Mouse (Mus musculus) testis, postnatal 14 days (tissue): ENCODE results near the gene Arhgap24.
"Not testable (repeated sequence)": the region's sequence is repeated elsewhere in the genome, so short reads cannot be mapped to it uniquely, and the experiment has no call there.

Source experiments
- DNase-seq: peaks from one replicate; pipeline ENCODE4 v3.0.0; 2021; ENCODE audit warnings: low spot score

The Arhgap24 gene

GRCm38 (mm10) chr5:102807518-102807917 is 326.3 kb downstream of the Arhgap24 start:
- no peak for DNase-seq

DNA sequence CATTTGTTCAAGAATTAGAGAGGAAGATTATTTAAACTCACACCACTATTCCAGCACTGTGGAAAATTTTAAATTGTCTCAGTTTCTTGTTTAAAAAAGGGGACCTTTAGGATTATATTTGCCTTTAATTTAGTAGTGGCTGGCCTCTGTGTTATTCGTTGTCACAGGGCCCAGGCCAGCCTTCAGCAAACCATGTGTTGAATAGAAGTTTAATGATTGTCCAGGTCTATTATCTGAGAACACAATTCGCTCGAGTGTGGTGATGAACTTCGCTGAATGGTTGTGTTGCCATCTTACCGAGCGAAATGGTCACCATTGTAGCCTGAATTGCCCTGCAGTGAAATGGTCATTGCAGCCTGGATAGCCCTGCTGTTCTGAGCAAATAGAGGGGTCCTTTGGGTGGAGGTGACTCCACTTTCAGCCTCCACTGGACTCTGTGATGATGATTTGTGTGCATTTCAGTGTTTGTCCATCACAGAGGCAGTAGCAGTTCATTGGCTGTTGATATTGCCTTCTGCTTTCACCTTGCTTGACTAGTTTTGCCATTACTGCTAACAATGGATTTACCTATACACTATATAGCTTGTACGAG is 329.3 kb downstream of the Arhgap24 start:
- DNase-seq: no peak

DNA sequence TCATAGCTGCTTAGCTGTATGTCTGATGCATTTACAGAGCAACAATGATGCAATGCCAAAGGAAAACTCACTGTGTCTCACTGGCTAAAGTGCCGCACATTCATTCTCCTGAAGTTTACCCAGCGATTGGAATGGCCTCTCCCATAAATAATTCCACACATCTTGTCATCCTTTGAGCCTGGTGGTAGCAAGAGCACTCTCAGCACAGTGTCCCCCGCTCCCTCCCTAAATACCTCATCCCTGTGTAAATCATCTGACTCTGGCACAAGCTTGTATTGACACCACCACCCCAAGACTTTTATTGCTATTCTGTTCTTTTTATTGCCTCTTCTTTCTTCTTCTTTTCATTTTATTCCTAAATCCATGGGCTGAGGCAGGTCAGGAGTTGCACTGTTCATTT is 332.1 kb downstream of the Arhgap24 start:
- DNase-seq: no peak

DNA sequence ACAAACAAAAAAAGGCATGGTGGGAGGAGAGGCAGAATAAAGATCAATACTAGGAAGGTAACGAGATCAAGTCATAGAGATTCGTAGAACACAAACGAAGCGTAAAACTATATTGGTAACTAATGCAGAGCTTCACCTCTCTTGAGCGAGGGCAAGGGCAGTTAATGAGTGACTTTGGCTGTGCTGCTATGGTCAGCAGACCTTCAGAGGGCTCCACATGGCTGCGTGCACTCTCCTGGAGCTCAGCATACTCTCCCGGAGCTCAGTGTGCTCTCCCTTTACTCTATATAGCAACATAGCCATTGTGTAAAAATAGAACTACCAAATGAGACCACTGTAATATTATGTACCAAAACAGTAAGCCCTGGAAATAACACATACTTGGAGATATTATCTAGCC is 336.4 kb downstream of the Arhgap24 start:
- no peak for DNase-seq

DNA sequence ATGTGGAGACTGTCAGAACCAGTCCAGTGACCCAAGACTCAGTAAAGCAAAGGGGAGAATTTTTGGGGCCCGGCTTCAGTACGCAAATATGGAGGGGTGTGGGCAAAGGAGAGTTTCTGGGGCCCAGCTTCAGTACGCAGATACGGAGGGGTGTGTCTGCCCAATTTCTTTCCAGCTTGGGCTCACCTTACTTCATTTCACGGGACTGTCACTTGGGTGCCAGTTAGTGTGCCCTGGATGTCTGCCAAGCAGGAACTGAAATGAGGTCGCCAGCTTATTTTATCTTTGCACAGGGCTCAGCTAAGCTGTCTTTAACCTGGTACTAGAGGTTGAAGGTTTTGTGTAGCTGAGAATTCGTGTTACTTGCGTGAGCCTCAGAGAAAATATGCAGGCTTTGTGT is 344.3 kb downstream of the Arhgap24 start:
- DNase-seq: no peak

GRCm38 (mm10) chr5:102839071-102839470 is 357.9 kb downstream of the Arhgap24 start:
- no peak for DNase-seq

DNA sequence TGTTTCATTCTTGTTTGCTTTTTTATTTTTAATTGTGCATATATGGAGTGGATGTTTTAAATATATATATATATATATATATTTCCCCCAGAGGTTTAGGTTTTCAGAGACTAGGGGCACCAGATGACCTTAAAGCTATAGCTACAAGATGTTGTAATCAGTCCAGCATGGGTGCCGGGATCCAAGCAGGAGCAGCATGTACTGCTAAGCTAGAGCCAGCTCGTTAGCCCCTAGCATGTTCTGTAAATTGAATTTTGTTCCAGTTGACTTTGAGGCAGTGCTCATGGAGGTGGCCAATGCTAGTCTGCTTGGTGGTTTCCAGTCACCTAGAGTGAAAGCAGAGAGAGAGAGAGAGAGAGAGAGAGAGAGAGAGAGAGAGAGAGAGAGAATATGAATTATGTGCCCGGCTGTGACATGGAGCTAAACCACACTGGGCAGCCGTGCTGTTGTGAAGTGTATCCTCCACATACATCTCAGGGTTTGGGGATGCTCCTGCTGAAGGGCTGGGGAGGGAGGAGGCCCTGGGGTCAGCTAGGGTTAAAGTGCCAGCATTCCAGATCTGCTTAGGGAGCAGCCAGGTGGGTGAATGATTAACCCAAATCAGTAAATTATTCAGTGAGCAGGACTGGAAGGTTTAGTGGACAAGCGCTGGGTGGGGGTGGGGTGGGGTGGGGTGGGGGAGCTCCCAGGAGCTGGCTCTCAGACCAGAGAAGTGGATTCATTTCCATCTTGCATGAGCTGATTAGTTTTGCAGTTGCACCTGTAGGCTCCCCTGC is 362.9 kb downstream of the Arhgap24 start:
- no peak for DNase-seq

DNA sequence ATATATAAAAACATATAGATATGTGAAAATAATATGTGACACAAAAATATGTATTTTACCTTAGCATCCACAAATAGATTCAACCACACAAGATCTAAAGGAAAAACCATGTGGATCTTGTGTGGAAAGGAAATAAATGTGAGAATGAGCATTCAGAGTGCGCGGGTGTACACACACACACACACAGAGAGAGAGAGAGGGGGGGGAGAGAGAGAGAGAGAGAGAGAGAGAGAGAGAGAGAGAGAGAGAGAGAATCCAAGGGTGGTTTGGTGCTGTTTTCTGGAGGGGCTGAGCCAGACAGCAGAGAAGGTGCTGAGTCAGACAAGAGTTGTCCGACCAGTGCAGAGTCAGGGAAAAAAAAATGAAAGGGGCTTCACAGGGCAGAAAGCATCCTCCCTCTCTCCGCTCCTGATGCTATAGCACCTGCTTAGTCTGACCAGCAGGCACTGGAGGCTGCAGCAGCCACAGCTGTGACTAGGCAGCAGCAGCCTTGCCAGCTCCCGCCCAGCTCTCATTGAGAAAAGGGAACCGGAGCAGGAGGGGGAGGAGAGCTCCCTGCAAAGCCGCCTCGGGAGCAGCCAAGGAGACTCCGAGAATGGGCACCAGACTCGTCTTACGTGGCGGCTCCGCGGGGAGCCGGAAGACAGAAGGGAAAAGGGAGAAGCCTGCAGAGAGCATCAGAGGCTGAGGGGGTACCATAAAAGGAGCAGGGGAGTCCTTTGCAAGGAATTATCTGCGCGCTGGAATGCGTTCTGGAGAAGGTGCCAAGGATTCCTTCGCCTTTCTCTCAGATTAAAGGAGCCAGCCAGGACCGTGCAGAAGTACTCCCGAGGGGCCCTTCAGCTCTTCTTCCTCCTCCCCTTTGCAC is 363.8 kb downstream of the Arhgap24 start:
- peak; percentile 76 for DNase-seq

- DNase-seq: no peak
Measured at GRCm38 (mm10) chr5:102845800-102846199, 364.6 kb downstream of the Arhgap24 start.

GRCm38 (mm10) chr5:102847859-102848258 is 366.7 kb downstream of the Arhgap24 start:
- DNase-seq: no peak

DNA sequence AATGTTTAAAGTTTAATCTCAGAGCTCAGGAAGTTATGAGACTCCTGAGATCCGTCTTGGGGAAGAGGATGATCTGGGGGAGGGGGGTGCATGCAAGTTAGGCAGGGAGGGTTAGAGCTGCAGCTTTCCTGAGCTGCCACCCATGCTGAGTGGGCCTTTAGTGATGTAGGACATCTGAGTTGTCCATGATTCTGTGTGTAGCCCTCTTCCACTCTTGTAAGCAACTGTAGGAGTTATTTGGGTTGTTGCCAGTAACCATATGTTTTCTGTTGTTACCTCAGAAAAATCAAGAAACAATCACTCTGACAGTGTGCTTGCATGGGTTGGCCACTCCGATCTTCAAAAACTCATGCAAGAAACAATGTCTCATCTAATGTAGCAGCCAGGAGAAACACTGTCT is 370.6 kb downstream of the Arhgap24 start:
- DNase-seq: no peak

- no peak for DNase-seq
Measured at GRCm38 (mm10) chr5:102853750-102854149, 372.6 kb downstream of the Arhgap24 start.

GRCm38 (mm10) chr5:102855805-102856204 is 374.6 kb downstream of the Arhgap24 start:
- DNase-seq: no peak

- no peak for DNase-seq
Measured at GRCm38 (mm10) chr5:102858047-102858446, 376.9 kb downstream of the Arhgap24 start.

- no peak for DNase-seq
Measured at GRCm38 (mm10) chr5:102859749-102860148, 378.6 kb downstream of the Arhgap24 start.

DNA sequence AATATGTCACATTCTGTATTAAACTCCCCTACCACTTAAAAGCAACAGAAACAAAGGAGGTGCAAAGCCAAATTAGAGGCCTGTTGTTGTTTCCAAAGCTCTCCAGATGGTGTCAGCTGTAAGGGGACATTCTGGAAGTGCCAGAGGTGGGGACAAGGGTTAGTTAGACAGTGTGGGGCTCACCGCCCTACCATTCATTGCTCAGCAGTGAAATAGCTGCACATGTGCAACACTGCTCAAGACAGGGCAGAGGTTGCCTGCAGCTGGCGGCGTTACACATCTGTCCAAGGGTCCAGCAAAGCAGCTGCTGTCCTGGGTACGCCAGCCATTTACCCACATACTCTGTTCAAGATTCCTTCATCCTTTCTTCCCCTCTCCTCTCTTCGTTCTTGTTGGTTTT is 387.0 kb downstream of the Arhgap24 start:
- no peak for DNase-seq

DNA sequence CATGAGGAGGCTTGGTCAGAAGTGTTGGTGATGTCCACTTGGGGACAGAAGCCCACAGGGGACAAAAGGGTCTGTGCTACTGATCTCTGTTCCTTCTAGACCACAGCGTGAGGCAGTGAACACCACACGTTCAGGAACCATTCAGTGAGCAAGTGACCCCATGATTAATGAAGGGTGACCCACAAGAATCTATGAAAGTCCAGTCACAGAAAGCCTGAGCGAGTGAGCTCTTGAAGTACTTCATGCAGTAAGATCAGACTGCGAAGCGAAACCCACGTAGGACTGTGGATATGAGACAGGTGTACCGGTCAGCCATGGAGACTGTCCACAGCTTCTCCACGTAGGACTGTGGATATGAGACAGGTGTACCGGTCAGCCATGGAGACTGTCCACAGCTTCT is 391.8 kb downstream of the Arhgap24 start:
- DNase-seq: not testable (repeated sequence)

DNA sequence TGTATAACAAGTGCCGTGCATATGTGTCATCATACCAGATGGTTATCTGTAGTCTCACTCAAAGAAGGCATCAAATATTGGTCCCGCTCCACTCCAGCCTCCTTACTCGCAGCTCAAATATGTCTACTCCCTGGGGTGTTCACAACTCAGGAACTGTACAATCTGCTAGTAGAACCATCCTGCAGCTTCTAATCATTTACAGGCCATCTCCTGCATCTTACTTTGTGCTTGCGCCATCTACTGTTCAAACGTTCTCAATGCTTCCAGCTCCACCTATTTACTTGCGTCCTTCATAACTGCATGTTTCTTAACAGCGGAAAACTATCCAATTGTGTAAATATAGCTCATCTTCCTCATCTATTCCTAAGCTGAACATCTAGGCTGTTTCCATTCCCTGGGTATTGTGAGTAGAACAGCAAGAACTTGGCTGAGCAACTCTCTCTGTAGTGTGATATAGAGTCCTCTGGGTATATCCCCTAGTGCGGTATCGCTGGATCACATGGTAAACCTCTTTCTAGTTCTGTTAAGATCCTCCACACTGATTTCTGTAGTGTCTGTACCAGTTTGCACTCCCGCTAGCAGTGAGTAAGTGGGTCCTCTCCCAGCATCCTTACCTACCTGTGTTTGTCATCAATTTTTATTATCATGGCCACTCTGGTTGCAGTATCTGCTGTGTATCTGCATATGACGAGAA is 393.6 kb downstream of the Arhgap24 start:
- peak; percentile 19 for DNase-seq

DNA sequence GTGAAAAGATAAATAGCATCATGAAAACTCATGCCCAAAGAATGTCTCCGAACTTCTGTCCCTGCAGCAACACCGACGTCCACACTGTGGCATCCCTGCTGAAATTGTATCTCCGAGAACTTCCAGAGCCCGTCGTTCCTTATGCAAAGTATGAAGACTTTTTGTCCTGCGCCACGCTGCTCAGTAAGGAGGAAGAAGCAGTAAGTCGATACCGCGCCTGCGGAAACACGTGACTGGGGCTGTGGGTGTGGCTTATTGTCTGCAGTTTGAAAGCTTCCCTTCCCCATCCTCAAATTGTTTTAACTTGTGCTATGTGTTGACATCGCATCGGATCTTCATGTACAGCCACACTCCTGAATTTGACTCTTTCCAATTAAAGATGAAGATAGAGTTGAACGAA is 394.4 kb downstream of the Arhgap24 start:
- DNase-seq: no peak

DNA sequence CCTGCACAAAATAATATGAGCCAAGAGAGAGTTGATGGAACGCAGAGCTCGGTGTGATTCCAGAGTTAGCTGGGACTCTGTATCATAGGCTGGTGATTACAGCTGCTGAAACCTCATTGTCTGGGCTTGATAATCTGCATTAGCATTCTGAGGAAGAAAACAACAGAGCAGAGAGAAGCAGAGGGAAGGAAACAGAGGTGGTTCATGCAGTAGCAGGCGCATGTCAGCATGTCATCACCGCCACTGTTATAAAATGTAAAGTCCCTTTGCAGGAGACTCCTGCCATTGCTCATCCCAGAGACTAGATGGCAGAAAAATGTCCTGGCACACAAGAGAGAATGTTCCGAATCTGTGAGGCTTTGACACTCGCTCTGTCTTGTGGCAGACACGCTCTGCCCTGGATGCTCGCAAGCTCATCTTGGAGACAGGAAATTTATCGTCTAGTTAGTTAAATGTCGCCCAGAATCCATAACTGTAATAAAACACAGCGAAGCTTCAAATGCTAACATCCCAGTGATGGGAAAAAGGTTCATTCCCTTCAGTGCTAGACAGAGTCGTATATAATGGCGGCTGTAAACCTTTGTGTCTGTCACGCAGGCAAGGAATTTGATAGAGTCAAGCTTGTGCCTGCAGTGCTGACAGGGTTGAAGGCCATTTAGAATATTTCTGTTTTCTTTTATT is 407.4 kb downstream of the Arhgap24 start:
- no peak for DNase-seq

DNA sequence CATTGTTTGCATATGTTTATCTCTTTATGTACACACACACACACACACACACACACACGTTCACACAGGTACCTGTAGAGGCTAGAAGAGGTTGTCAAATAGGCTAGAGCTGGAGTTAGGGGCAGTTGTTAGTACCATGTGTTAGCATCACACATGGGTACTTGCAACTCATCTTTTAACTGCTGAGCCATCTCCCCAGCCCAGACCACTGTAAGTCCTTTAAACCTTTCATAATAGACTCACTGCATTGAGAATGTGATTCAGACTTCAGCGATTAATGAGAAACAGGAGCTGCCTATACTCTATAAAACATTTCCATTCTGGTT is 407.9 kb downstream of the Arhgap24 start:
- no peak for DNase-seq

- no peak for DNase-seq
Measured at GRCm38 (mm10) chr5:102892226-102892625, 411.0 kb downstream of the Arhgap24 start.
